Mouse (Mus musculus) ES-E14 (cell line): ENCODE data around the gene Fh1. TPM values are rescaled to one million over a fixed set of nuclear protein-coding genes. Genes with fewer than 3 reads are reported as not detected.

Experiments used
- DNase-seq: peaks from one replicate; pipeline ENCODE4 v3.0.0-alpha.2; 2013; ENCODE audit warnings: low read depth, low spot score
- H3K27ac ChIP-seq: 2 replicates; pipeline ENCODE4 v1.5.1; 2012; ENCODE audit warnings: low read depth, mild to moderate bottlenecking, low read length, moderate library complexity, mixed read lengths; ENCODE audit not compliant: poor library complexity, insufficient read depth, severe bottlenecking
- H3K36me3 ChIP-seq: 2 replicates; pipeline ENCODE4 v1.6.1; 2012; ENCODE audit warnings: mild to moderate bottlenecking, low read length, moderate library complexity, mixed read lengths; ENCODE audit not compliant: control insufficient read depth, poor library complexity, insufficient read depth, severe bottlenecking
- H3K4me1 ChIP-seq, 2 experiments: fragments of 150-350 bp in 1 of 2; sonication (generic) in 1 of 2; 2 replicates each; pipeline ENCODE4 v1.6.1; 2012; ENCODE audit warnings: low read length in 2 of 2, mild to moderate bottlenecking in 1 of 2, mixed read lengths in 1 of 2; ENCODE audit not compliant: control insufficient read depth in 2 of 2, insufficient read depth in 2 of 2, poor library complexity in 1 of 2
- H3K4me3 ChIP-seq, 2 experiments: fragments of 150-350 bp in 1 of 2; sonication (generic) in 1 of 2; 2 replicates each; pipeline ENCODE4 v1.5.1; 2012; ENCODE audit warnings: low read length in 2 of 2, low read depth in 1 of 2, mild to moderate bottlenecking in 1 of 2, mixed read lengths in 1 of 2; ENCODE audit not compliant: insufficient read depth in 1 of 2, poor library complexity in 1 of 2, severe bottlenecking in 1 of 2
- H3K9ac ChIP-seq: 2 replicates; pipeline ENCODE4 v1.6.1; 2012; ENCODE audit warnings: low read depth, mild to moderate bottlenecking, low read length, mixed read lengths; ENCODE audit not compliant: poor library complexity, insufficient read depth, severe bottlenecking
- H3K9me3 ChIP-seq: fragments of 150-350 bp; sonication (generic); 2 replicates; pipeline ENCODE4 v1.6.1; 2012; ENCODE audit warnings: low read depth, mild to moderate bottlenecking, low read length; ENCODE audit not compliant: control insufficient read depth, insufficient read depth
- CHD2 ChIP-seq: IDR thresholded peaks from 2 replicates; pipeline ENCODE4 v1.6.1; 2014; ENCODE audit warnings: mild to moderate bottlenecking, low read depth, low read length, inconsistent platforms
- HCFC1 ChIP-seq: IDR thresholded peaks from 2 replicates; pipeline ENCODE4 v1.6.1; 2012; ENCODE audit warnings: low read length, inconsistent platforms, borderline replicate concordance; ENCODE audit not compliant: insufficient read depth
- MAFK ChIP-seq: IDR thresholded peaks from 2 replicates; pipeline ENCODE4 v1.6.1; 2014; ENCODE audit warnings: mild to moderate bottlenecking, low read depth, low read length, inconsistent platforms; ENCODE audit not compliant: insufficient read depth
- ZC3H11A ChIP-seq: IDR thresholded peaks from 2 replicates; pipeline ENCODE4 v1.6.1; 2012; ENCODE audit warnings: low read depth, mild to moderate bottlenecking, inconsistent platforms, low read length, borderline replicate concordance
- ZNF384 ChIP-seq: IDR thresholded peaks from 2 replicates; pipeline ENCODE4 v1.6.1; 2012; ENCODE audit warnings: low read depth, low read length, inconsistent platforms
- in situ Hi-C, 2 experiments: fragments of 600-800 bp; cut with MboI; formaldehyde crosslinking; loops; one replicate each; pipeline ENCODE4 v1.15.1; 2025; ENCODE audit warnings: low sequenced_read_pairs in 2 of 2, inconsistent platforms in 1 of 2; ENCODE audit not compliant: unreplicated experiment in 2 of 2
- total RNA-seq: library from RNA; depleted of rRNA; stranded (reverse); fragments of 300-350 nt; gene quantifications from 2 replicates; pipeline ENCODE4 v1.2.3, GENCODE M21; 2012

The Fh1 gene
- total RNA-seq, 1 experiment: 110 TPM

GRCm38 (mm10) chr1:175619814-175620431 lies 5.5 kb downstream of the Fh1 start, which contains the start of gene Kmo:
Kmo (plus strand) TSS chr1:175620381.
- DNase-seq: no peak
- no peaks in the 10 kb centered on the region for H3K9me3 ChIP-seq
- no peak within 1 kb of the TSS for H3K4me3 ChIP-seq
- no peaks in the 10 kb centered on the region for H3K4me1 ChIP-seq
- H3K27ac ChIP-seq: no peak within 1 kb of the TSS
- peaks cover 19% of the 10 kb centered on the region for H3K36me3 ChIP-seq
- in situ Hi-C loops: loop anchor here (10.0 to 25.0 kb wide), 2 partner anchors 267 to 275 kb away; partner anchors contain the start of gene Exo1 (in 1 of the 2)
- TF ChIP-seq MAFK: no peak
- no peak for TF ChIP-seq CHD2
- no peak within 1 kb of the TSS for H3K9ac ChIP-seq

GRCm38 (mm10) chr1:175614992-175615391 lies 10.4 kb downstream of the Fh1 start:
- no peak for DNase-seq
- H3K36me3 ChIP-seq: peaks cover 29% of the 10 kb centered on the region
- no peaks in the 10 kb centered on the region for H3K4me1 ChIP-seq
- no peaks in the 10 kb centered on the region for H3K9me3 ChIP-seq
- TF ChIP-seq HCFC1 (no peak), ZNF384 (no peak), CHD2 (no peak), ZC3H11A (no peak), MAFK (no peak)
- in situ Hi-C loops: loop anchor here in 1 of 2 experiments (25.0 kb wide), 1 partner anchor 272 kb away; the partner anchor contains the start of gene Exo1
- H3K27ac ChIP-seq: no peak overlapping the region
- no peak overlapping the region for H3K9ac ChIP-seq
- no peak overlapping the region for H3K4me3 ChIP-seq

GRCm38 (mm10) chr1:175608708-175609107 lies 16.7 kb downstream of the Fh1 start:
- Histone ChIP-seq H3K9me3 (no peaks in the 10 kb centered on the region), H3K27ac (no peak overlapping the region), H3K36me3 (peaks cover 22% of the 10 kb centered on the region), H3K9ac (no peak overlapping the region), H3K4me1 (no peaks in the 10 kb centered on the region), H3K4me3 (no peak overlapping the region)
- DNase-seq: no peak
- TF ChIP-seq HCFC1 (no peak), CHD2 (no peak), ZNF384 (no peak), MAFK (no peak), ZC3H11A (no peak)
- in situ Hi-C loops: loop anchor here in 1 of 2 experiments (25.0 kb wide), 1 partner anchor 279 kb away; the partner anchor contains the start of gene Exo1

GRCm38 (mm10) chr1:175607838-175608585 lies 17.4 kb downstream of the Fh1 start:
- Histone ChIP-seq H3K9ac (no peak overlapping the region), H3K27ac (no peak overlapping the region), H3K4me3 (no peak overlapping the region), H3K4me1 (no peaks in the 10 kb centered on the region), H3K36me3 (peaks cover 25% of the 10 kb centered on the region), H3K9me3 (no peaks in the 10 kb centered on the region)
- no peak for DNase-seq
- in situ Hi-C loops: loop anchor here in 1 of 2 experiments (25.0 kb wide), 1 partner anchor 279 kb away; the partner anchor contains the start of gene Exo1
- no peak for TF ChIP-seq MAFK
- no peak for TF ChIP-seq HCFC1
- TF ChIP-seq ZNF384: no peak
